Mouse (Mus musculus): ENCODE data around the gene Tomm6. TPM values are rescaled to one million over a fixed set of nuclear protein-coding genes. Genes with fewer than 3 reads are reported as not detected.

Gene Tomm6
- total and polyA plus RNA-seq, 2 experiments from 2014 or later = 141 to 334 TPM

GRCm38 (mm10) chr17:47726566-47726965 lies 38.4 kb upstream of the Tomm6 start, which contains the start of gene Pgc:
Pgc (plus strand) TSS chr17:47726842.
- Histone ChIP-seq H3K27ac (ENCODE audit: low read depth) (no peak within 1 kb of the TSS), H3K36me3 (replicated peaks; ENCODE audit: control insufficient read depth, insufficient read depth, low read length) (no peaks in the 10 kb centered on the region), H3K4me1 (ENCODE audit: control insufficient read depth, insufficient read depth) (no peaks in the 10 kb centered on the region), H3K9me3 (replicated peaks; ENCODE audit: control insufficient read depth, low read length) (no peaks in the 10 kb centered on the region), H3K27me3 (ENCODE audit: control insufficient read depth, insufficient read depth, low read length) (no peaks in the 10 kb centered on the region), H3K4me2 (ENCODE audit: low read depth, low read length) (no peak within 1 kb of the TSS), H3K9ac (replicated peaks; ENCODE audit: low read depth, low read length) (no peak within 1 kb of the TSS), H3K4me3 (ENCODE audit: low read depth, low read length) (no peak within 1 kb of the TSS)
- WGBS = 82% methylated on average over 11 of the region's 11 CpGs
- no peak for TF ChIP-seq CTCF (IDR thresholded peaks at IDR 0.05; ENCODE audit: low read depth)
- TF ChIP-seq EP300 (IDR thresholded peaks at IDR 0.05; ENCODE audit: low read depth) = no peak
- ATAC-seq (ENCODE audit: insufficient read depth, low read depth) (no peak), DNase-seq (ENCODE audit: low spot score) (no peak)

GRCm38 (mm10) chr17:47721183-47721582 lies 33.0 kb upstream of the Tomm6 start:
- no peak overlapping the region for H3K4me2 ChIP-seq (ENCODE audit: low read depth, low read length)
- no peak for DNase-seq (ENCODE audit: low spot score)
- no peaks in the 10 kb centered on the region for H3K36me3 ChIP-seq (replicated peaks; ENCODE audit: control insufficient read depth, insufficient read depth, low read length)
- no peaks in the 10 kb centered on the region for H3K9me3 ChIP-seq (replicated peaks; ENCODE audit: control insufficient read depth, low read length)
- no peaks in the 10 kb centered on the region for H3K4me1 ChIP-seq (ENCODE audit: control insufficient read depth, insufficient read depth)
- WGBS = 18% methylated on average over 4 of the region's 4 CpGs
- TF ChIP-seq EP300 (IDR thresholded peaks at IDR 0.05; ENCODE audit: low read depth) = no peak
- TF ChIP-seq CTCF (IDR thresholded peaks at IDR 0.05; ENCODE audit: low read depth) = no peak
- H3K27ac ChIP-seq (ENCODE audit: low read depth) = no peak overlapping the region
- H3K4me3 ChIP-seq (ENCODE audit: low read depth, low read length) = no peak overlapping the region
- H3K9ac ChIP-seq (replicated peaks; ENCODE audit: low read depth, low read length) = no peak overlapping the region
- H3K27me3 ChIP-seq (ENCODE audit: control insufficient read depth, insufficient read depth, low read length) = no peaks in the 10 kb centered on the region
- ATAC-seq (ENCODE audit: insufficient read depth, low read depth) = no peak

- no peak overlapping the region for H3K4me3 ChIP-seq (ENCODE audit: low read depth, low read length)
- no peak overlapping the region for H3K9ac ChIP-seq (replicated peaks; ENCODE audit: low read depth, low read length)
- no peaks in the 10 kb centered on the region for H3K4me1 ChIP-seq (ENCODE audit: control insufficient read depth, insufficient read depth)
- DNase-seq (ENCODE audit: low spot score) (no peak), ATAC-seq (ENCODE audit: insufficient read depth, low read depth) (no peak)
- no peak overlapping the region for H3K4me2 ChIP-seq (ENCODE audit: low read depth, low read length)
- no peaks in the 10 kb centered on the region for H3K36me3 ChIP-seq (replicated peaks; ENCODE audit: control insufficient read depth, insufficient read depth, low read length)
- H3K27ac ChIP-seq (ENCODE audit: low read depth) = no peak overlapping the region
- no peaks in the 10 kb centered on the region for H3K27me3 ChIP-seq (ENCODE audit: control insufficient read depth, insufficient read depth, low read length)
- TF ChIP-seq EP300 (IDR thresholded peaks at IDR 0.05; ENCODE audit: low read depth) = no peak
- no peak for TF ChIP-seq CTCF (IDR thresholded peaks at IDR 0.05; ENCODE audit: low read depth)
- no peaks in the 10 kb centered on the region for H3K9me3 ChIP-seq (replicated peaks; ENCODE audit: control insufficient read depth, low read length)
- 51% methylated on average over 3 of the region's 3 CpGs for WGBS
These were observed 26.9 kb upstream of the Tomm6 start for GRCm38 (mm10) chr17:47715037-47715436.

GRCm38 (mm10) chr17:47712889-47713571 lies 24.8 kb upstream of the Tomm6 start:
- H3K4me3 ChIP-seq (ENCODE audit: low read depth, low read length) = no peak overlapping the region
- no peaks in the 10 kb centered on the region for H3K4me1 ChIP-seq (ENCODE audit: control insufficient read depth, insufficient read depth)
- ATAC-seq (ENCODE audit: insufficient read depth, low read depth) = 0 out of 2 replicates have a peak, but pooled peaks have one; percentile 47
- WGBS = 56% methylated on average over 13 of the region's 22 CpGs
- H3K9me3 ChIP-seq (replicated peaks; ENCODE audit: control insufficient read depth, low read length) = no peaks in the 10 kb centered on the region
- DNase-seq (ENCODE audit: low spot score) = no peak
- H3K27ac ChIP-seq (ENCODE audit: low read depth) = no peak overlapping the region
- no peak overlapping the region for H3K9ac ChIP-seq (replicated peaks; ENCODE audit: low read depth, low read length)
- no peak for TF ChIP-seq CTCF (IDR thresholded peaks at IDR 0.05; ENCODE audit: low read depth)
- TF ChIP-seq EP300 (IDR thresholded peaks at IDR 0.05; ENCODE audit: low read depth) = no peak
- no peaks in the 10 kb centered on the region for H3K36me3 ChIP-seq (replicated peaks; ENCODE audit: control insufficient read depth, insufficient read depth, low read length)
- H3K27me3 ChIP-seq (ENCODE audit: control insufficient read depth, insufficient read depth, low read length) = no peaks in the 10 kb centered on the region
- H3K4me2 ChIP-seq (ENCODE audit: low read depth, low read length) = no peak overlapping the region

- DNase-seq (ENCODE audit: low spot score) = no peak
- 19% methylated on average over 6 of the region's 6 CpGs for WGBS
These were observed 23.7 kb upstream of the Tomm6 start for GRCm38 (mm10) chr17:47711883-47712282.

GRCm38 (mm10) chr17:47710036-47710435 lies 21.9 kb upstream of the Tomm6 start:
- ATAC-seq (ENCODE audit: insufficient read depth, low read depth) (no peak), DNase-seq (ENCODE audit: low spot score) (no peak)
- 69% methylated on average over 3 of the region's 3 CpGs for WGBS
- no peak overlapping the region for H3K4me2 ChIP-seq (ENCODE audit: low read depth, low read length)
- no peaks in the 10 kb centered on the region for H3K36me3 ChIP-seq (replicated peaks; ENCODE audit: control insufficient read depth, insufficient read depth, low read length)
- no peaks in the 10 kb centered on the region for H3K9me3 ChIP-seq (replicated peaks; ENCODE audit: control insufficient read depth, low read length)
- TF ChIP-seq CTCF (IDR thresholded peaks at IDR 0.05; ENCODE audit: low read depth) (no peak), EP300 (IDR thresholded peaks at IDR 0.05; ENCODE audit: low read depth) (no peak)
- H3K9ac ChIP-seq (replicated peaks; ENCODE audit: low read depth, low read length) = no peak overlapping the region
- no peaks in the 10 kb centered on the region for H3K4me1 ChIP-seq (ENCODE audit: control insufficient read depth, insufficient read depth)
- no peak overlapping the region for H3K4me3 ChIP-seq (ENCODE audit: low read depth, low read length)
- H3K27ac ChIP-seq (ENCODE audit: low read depth) = no peak overlapping the region
- H3K27me3 ChIP-seq (ENCODE audit: control insufficient read depth, insufficient read depth, low read length) = no peaks in the 10 kb centered on the region

More at GRCm38 (mm10) chr17:47711883-47712282, 23.7 kb upstream of the Tomm6 start:
- H3K27me3 ChIP-seq (ENCODE audit: control insufficient read depth, insufficient read depth, low read length) = no peaks in the 10 kb centered on the region
- H3K27ac ChIP-seq (ENCODE audit: low read depth) = no peak overlapping the region
- H3K36me3 ChIP-seq (replicated peaks; ENCODE audit: control insufficient read depth, insufficient read depth, low read length) = no peaks in the 10 kb centered on the region
- no peaks in the 10 kb centered on the region for H3K4me1 ChIP-seq (ENCODE audit: control insufficient read depth, insufficient read depth)
- H3K4me2 ChIP-seq (ENCODE audit: low read depth, low read length) = no peak overlapping the region
- H3K9ac ChIP-seq (replicated peaks; ENCODE audit: low read depth, low read length) = no peak overlapping the region
- no peak for ATAC-seq (ENCODE audit: insufficient read depth, low read depth)
- no peaks in the 10 kb centered on the region for H3K9me3 ChIP-seq (replicated peaks; ENCODE audit: control insufficient read depth, low read length)
- H3K4me3 ChIP-seq (ENCODE audit: low read depth, low read length) = no peak overlapping the region
- TF ChIP-seq EP300 (IDR thresholded peaks at IDR 0.05; ENCODE audit: low read depth) (no peak), CTCF (IDR thresholded peaks at IDR 0.05; ENCODE audit: low read depth) (no peak)
